Mouse (Mus musculus) B cell, adult (primary cell): ENCODE data around the gene Rnf113a2. TPM values are rescaled to one million over a fixed set of nuclear protein-coding genes. Genes with fewer than 3 reads are reported as not detected.

Source experiments
- total RNA-seq: library from RNA; stranded (reverse); gene quantifications from 4 replicates; pipeline ENCODE4 v1.2.4, GENCODE M21; 2023; ENCODE audit not compliant: inconsistent age

Gene Rnf113a2
- 42.5 to 47.6 TPM (median 45.7 TPM) in 4 replicates for total RNA-seq

DNA sequence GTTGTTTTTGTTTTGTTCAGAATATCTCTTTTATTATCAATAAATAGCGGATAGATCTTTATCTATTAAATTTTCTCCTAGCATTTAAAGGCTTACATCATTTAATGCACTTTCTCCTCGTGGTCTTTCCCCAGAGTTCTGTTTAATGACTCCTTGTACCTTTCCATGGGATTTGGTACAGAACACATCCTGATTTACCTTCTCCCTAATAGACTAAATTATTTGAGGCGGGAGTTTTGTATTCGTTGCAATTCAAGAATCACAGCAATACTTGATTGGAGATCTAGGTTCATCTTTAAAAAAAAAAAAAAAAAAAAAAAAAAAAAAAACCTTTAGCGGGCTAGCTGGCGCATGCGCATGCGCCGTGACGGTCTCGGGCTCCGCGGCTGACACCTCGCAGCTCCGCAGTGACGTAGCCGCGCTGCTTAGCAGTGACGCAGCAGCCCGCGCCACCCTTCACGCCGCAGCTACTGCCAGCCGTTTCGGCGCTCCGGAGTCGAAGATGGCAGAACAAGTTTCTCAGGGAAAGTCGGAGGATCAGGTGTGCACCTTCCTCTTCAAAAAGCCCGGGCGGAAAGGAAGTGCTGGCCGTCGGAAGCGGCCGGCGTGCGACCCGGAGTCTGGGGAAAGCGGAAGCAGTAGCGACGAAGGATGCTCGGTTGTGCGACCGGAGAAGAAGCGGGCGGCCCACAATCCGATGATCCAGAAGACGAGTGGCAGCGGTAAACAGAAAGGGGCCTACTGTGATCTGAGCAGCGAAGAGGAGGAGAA, at the start of gene Rnf113a2:
TSS of gene Rnf113a2 (plus strand) at position 363 of the 771 bp plus-strand sequence.

DNA sequence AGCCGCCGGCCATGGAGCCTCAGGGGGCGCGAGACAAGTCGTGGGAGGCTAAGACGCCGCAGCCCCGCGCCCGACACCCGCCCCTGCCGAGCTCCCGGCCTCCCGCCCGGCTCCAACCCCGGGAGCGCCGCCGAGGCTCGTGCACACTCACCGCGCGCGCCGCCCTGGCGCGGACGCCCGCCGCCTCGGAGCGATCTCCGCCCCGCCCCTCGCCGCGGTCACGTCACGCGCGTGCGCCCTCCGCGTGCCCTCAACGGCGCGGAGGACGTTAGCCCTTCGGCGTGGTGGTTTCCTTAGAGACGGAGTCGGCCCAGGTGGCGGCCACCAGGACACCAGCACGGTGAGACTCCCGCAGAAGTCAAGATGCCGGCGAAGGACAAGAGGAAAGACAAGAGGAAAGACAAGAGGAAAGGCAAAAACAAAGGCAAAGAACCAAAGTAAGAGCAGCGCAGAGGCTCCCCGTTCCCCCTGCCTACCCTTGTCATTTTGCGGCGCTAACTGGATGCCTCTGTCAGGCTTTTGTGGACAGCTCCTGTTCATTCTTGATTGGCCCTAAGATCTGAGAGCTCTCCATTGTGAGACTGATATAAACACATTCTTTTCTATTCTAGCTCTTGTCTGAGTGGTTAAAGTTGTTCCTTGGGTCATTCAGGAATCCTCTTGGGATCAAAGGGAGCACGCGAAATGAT, 8.0 kb upstream of the Rnf113a2 start, which contains the start of the genes Entpd5 and Bbof1:
TSS of gene Entpd5 (minus strand) at position 211 of the 689 bp plus-strand sequence.
TSS of gene Bbof1 (plus strand) at position 253 of the 689 bp plus-strand sequence.

GRCm38 (mm10) chr12:84450718-84451646, 34.0 kb downstream of the Rnf113a2 start, which contains the start of the genes Aldh6a1 and Lin52:
TSS of gene Aldh6a1 (minus strand) at chr12:84451004.
TSS of gene Lin52 (plus strand) at chr12:84451422.

Other genes starting within 250 kb of the Rnf113a2 start
- 173 to 223 TPM (median 205 TPM) in 4 replicates for gene Elmsan1, start 198.3 kb upstream of the Rnf113a2 start, total RNA-seq
- 15.3 to 23.6 TPM (median 21.4 TPM) in 4 replicates for gene Ptgr2, start 132.0 kb upstream of the Rnf113a2 start, total RNA-seq
- gene Zfp410, start 100.3 kb upstream of the Rnf113a2 start, total RNA-seq: 62.2 to 68.0 TPM (median 66.5 TPM) in 4 replicates
- gene Coq6, start 55.5 kb upstream of the Rnf113a2 start, total RNA-seq: 21.3 to 35.0 TPM (median 26.9 TPM) in 4 replicates
- 1.6 to 2.4 TPM (median 2.0 TPM) in 4 replicates for gene Fam161b, start 55.4 kb upstream of the Rnf113a2 start, total RNA-seq
- 26.3 to 29.4 TPM (median 28.7 TPM) in 4 replicates for gene Entpd5, start 8.2 kb upstream of the Rnf113a2 start, total RNA-seq
- gene Bbof1, start 8.1 kb upstream of the Rnf113a2 start, total RNA-seq: 1.3 to 1.8 TPM (median 1.5 TPM) in 4 replicates
- 7.9 to 11.3 TPM (median 9.1 TPM) in 4 replicates for gene Aldh6a1, start 33.8 kb downstream of the Rnf113a2 start, total RNA-seq
- gene Lin52, start 34.2 kb downstream of the Rnf113a2 start, total RNA-seq: 18.4 to 22.2 TPM (median 20.8 TPM) in 4 replicates
- not detected in 4 replicates for gene Vsx2, start 152.6 kb downstream of the Rnf113a2 start, total RNA-seq
- gene Abcd4, start 200.2 kb downstream of the Rnf113a2 start, total RNA-seq: 15.5 to 20.3 TPM (median 17.5 TPM) in 4 replicates
- gene Vrtn, start 223.8 kb downstream of the Rnf113a2 start, total RNA-seq: not detected in 4 replicates